Mouse (Mus musculus) E14TG2a.4 (cell line): Measurements from ENCODE around the gene Syn3.

Experiments used
- H3K27me3 ChIP-seq: 2 replicates; pipeline ENCODE4 v1.6.1; 2014; ENCODE audit warnings: low read length, control low read depth; ENCODE audit not compliant: insufficient read depth
- H3K36me3 ChIP-seq: 2 replicates; pipeline ENCODE4 v1.6.1; 2014; ENCODE audit warnings: low read length, control low read depth; ENCODE audit not compliant: insufficient read depth
- H3K4me1 ChIP-seq: replicated peaks from 2 replicates; pipeline ENCODE4 v1.6.1; 2014; ENCODE audit warnings: low read depth, low read length, control low read depth
- H3K4me3 ChIP-seq: replicated peaks from 2 replicates; pipeline ENCODE4 v1.5.1; 2014; ENCODE audit warnings: mild to moderate bottlenecking, low read length
- H3K9me3 ChIP-seq: 2 replicates; pipeline ENCODE4 v1.6.1; 2014; ENCODE audit warnings: low read length, control low read depth
- CTCF ChIP-seq: conservative IDR thresholded peaks from 2 replicates; pipeline ENCODE4 v1.5.1; 2014; ENCODE audit warnings: low read length
- NANOG ChIP-seq: IDR thresholded peaks from 2 replicates; pipeline ENCODE4 v1.6.1; 2014; ENCODE audit warnings: borderline replicate concordance, low read length, mixed read lengths
- POU5F1 ChIP-seq: IDR thresholded peaks from 2 replicates; pipeline ENCODE4 v1.6.1; 2014; ENCODE audit warnings: low read length, borderline replicate concordance

Gene Syn3

GRCm38 (mm10) chr10:86295454-86296098 is 203.1 kb downstream of the Syn3 start:
- no peak for TF ChIP-seq POU5F1
- no peak for TF ChIP-seq CTCF
- no peak for TF ChIP-seq NANOG
- Histone ChIP-seq H3K9me3 (no peaks in the 10 kb centered on the region), H3K4me3 (peak overlapping the region; percentile 54), H3K36me3 (no peaks in the 10 kb centered on the region), H3K4me1 (peaks cover 28% of the 10 kb centered on the region), H3K27me3 (peaks cover 27% of the 10 kb centered on the region)

GRCm38 (mm10) chr10:86294599-86295365 is 203.9 kb downstream of the Syn3 start:
- H3K4me3 ChIP-seq = no peak overlapping the region
- no peaks in the 10 kb centered on the region for H3K9me3 ChIP-seq
- no peaks in the 10 kb centered on the region for H3K36me3 ChIP-seq
- TF ChIP-seq NANOG (no peak), POU5F1 (no peak)
- peaks cover 21% of the 10 kb centered on the region for H3K27me3 ChIP-seq
- H3K4me1 ChIP-seq = peaks cover 25% of the 10 kb centered on the region

DNA sequence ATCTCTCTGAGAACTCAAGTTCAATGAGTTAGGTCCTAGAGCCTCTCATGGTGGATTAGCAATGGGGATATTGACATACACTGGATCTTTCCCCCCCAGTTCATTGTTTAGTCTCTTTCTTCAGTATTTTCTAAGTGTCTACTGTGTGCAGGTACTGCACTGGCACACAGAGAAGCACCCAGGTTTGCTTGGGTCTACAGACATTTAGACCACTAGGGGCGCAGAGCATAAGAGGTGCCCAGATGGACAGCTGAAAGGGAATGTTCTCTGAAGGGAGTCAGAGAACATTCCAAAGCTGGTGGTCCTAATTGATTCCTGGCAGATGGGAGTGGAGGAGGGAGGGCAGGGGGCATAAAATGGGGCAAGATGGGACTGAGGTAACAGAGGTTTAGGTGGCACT is 204.8 kb downstream of the Syn3 start:
- TF ChIP-seq NANOG = no peak
- no peaks in the 10 kb centered on the region; the same call in 1 of the 2 replicates for H3K9me3 ChIP-seq

DNA sequence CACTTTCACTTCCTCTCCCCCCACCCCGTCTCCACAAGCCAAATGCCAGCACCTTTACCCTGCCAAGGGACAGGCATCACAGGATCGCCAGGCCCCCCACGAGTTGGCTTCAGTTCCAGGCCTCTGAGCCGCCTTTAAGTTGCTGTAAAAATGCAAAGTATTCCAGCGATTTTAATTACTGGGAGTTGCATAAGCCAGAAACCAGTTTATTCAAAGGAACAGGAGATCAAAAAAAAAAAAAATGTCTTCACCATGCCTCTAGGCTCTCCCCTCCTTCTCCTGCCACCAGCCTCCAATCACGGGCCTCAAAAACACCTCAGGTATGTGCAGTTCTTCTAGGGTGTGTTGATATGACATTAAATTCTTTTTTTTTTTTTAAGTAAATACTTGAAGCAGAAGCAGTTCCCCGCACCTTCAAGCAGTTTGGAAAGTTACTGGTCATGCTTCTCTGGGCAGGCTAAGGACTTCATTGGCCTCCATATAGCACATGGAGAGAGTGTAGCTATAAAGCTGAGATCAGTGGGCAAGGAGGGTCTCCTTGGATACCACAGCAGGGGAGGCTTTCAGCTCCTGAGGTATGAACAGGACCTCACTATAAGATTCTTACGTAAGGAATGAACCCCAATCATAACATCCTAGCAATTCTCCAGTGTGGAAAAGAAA is 208.5 kb downstream of the Syn3 start:
- TF ChIP-seq CTCF (no peak), NANOG (no peak), POU5F1 (no peak)
- H3K4me1 ChIP-seq = peaks cover 10% of the 10 kb centered on the region

More for the DNA sequence above, 204.8 kb downstream of the Syn3 start:
- Histone ChIP-seq H3K4me3 (no peak overlapping the region), H3K4me1 (peaks cover 20% of the 10 kb centered on the region), H3K27me3 (peaks cover 13% of the 10 kb centered on the region), H3K36me3 (no peaks in the 10 kb centered on the region)

DNA sequence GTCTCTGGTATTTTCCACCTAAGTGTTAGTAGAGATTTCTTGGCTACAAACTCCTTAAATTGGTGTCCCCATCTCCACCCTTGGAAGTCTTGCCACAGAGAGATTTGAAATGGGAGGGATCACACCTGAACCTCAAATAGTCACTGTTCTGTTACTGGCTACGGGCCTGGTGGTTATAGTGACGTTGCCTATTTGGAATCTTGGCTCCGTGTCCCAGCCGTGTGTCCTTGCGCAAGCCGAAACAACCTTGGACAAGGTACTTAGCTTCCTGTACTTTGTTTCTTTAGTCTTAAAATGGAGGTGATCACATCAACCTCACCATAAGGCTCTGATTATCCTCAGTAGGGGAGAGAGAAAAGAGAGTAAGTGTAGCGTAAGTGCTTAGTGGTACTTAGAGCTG is 212.2 kb downstream of the Syn3 start:
- Histone ChIP-seq H3K4me1 (peaks cover 4% of the 10 kb centered on the region; the same call in 1 of the 2 replicates), H3K4me3 (no peak overlapping the region), H3K36me3 (no peaks in the 10 kb centered on the region), H3K27me3 (no peaks in the 10 kb centered on the region), H3K9me3 (no peaks in the 10 kb centered on the region; the same call in 1 of the 2 replicates)
- no peak for TF ChIP-seq POU5F1
- no peak for TF ChIP-seq CTCF
- no peak for TF ChIP-seq NANOG

More for the DNA sequence above, 208.5 kb downstream of the Syn3 start:
- H3K4me3 ChIP-seq = no peak overlapping the region
- H3K9me3 ChIP-seq = no peaks in the 10 kb centered on the region; the same call in 1 of the 2 replicates
- no peaks in the 10 kb centered on the region for H3K36me3 ChIP-seq
- peaks cover 5% of the 10 kb centered on the region; the same call in 1 of the 2 replicates for H3K27me3 ChIP-seq

DNA sequence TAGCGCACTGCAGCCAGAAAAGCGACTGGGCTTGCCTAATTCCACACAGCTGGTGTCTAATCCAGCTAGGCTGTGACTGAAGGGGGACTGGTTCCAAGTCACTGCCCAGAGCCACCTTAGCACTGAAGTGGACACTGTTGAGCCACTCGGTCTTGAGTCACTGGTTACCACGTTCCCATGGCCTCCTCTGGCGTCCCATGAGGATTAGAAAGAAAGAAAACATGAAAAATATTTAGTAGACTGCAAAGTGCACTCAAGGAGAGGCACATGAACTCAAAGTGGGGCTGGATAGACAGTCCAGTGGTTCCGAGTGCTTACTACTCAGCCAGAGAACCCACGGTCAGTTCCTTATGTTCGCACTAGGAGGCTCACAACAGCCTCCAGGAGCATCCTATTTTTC is 217.5 kb downstream of the Syn3 start:
- H3K4me3 ChIP-seq = no peak overlapping the region
- H3K27me3 ChIP-seq = 0 out of 2 replicates have a peak, but pooled peaks cover 10% of the 10 kb centered on the region
- H3K36me3 ChIP-seq = no peaks in the 10 kb centered on the region
- peaks cover 4% of the 10 kb centered on the region; the same call in 1 of the 2 replicates for H3K4me1 ChIP-seq
- TF ChIP-seq NANOG = no peak
- TF ChIP-seq POU5F1 = no peak
- H3K9me3 ChIP-seq = no peaks in the 10 kb centered on the region

- Histone ChIP-seq H3K27me3 (0 out of 2 replicates have a peak, but pooled peaks cover 10% of the 10 kb centered on the region), H3K4me1 (no peaks in the 10 kb centered on the region), H3K36me3 (no peaks in the 10 kb centered on the region), H3K4me3 (no peak overlapping the region), H3K9me3 (no peaks in the 10 kb centered on the region)
- TF ChIP-seq CTCF (no peak), NANOG (no peak), POU5F1 (no peak)
Observed at GRCm38 (mm10) chr10:86279579-86280168, 219.0 kb downstream of the Syn3 start.

DNA sequence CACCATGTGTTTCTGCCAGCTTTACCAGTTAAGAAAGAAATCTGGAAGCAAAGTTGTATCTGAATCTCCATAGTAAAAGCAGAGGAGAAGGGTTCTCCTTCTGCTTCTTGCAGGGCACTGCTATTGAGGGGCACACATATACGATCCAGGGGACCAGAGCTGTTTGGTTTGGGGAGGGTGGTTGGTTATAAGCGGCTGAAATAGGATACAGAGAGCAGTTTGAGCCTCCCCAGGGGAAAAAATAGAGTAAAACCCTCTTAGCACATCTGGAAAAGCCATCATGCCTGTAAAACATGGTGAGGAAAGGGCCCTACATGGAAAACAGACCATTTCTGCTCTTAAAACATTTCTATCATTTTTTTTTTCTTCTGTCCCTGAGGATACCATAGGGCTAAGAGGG is 220.2 kb downstream of the Syn3 start:
- H3K4me3 ChIP-seq = no peak overlapping the region
- no peaks in the 10 kb centered on the region for H3K9me3 ChIP-seq
- no peaks in the 10 kb centered on the region for H3K4me1 ChIP-seq
- H3K36me3 ChIP-seq = no peaks in the 10 kb centered on the region
- H3K27me3 ChIP-seq = 0 out of 2 replicates have a peak, but pooled peaks cover 10% of the 10 kb centered on the region
- TF ChIP-seq CTCF (no peak), NANOG (no peak), POU5F1 (no peak)
